Mouse (Mus musculus): Measurements from ENCODE around the gene Slc22a17. TPM values are rescaled to one million over a fixed set of nuclear protein-coding genes. Genes with fewer than 3 reads are reported as not detected.

Gene Slc22a17
- polyA plus RNA-seq, 1 experiment from 2014 or later, result 32.2 TPM

- H3K4me2 ChIP-seq (ENCODE audit: low read depth, low read length), result peak overlapping the region; percentile 72
- peak overlapping the region; percentile 94 for H3K27ac ChIP-seq (ENCODE audit: low read length)
- peaks cover 12% of the 10 kb centered on the region; the same call in 1 of the 2 replicates for H3K4me1 ChIP-seq (ENCODE audit: control insufficient read depth, insufficient read depth, low read length)
- peaks cover 17% of the 10 kb centered on the region for H3K36me3 ChIP-seq (ENCODE audit: control insufficient read depth, insufficient read depth, low read length)
- peak overlapping the region; percentile 89 for H3K4me3 ChIP-seq (replicated peaks; ENCODE audit: low read length)
- peak; percentile 59 for ATAC-seq (ENCODE audit: insufficient read depth, low FRiP score)
- WGBS, result under 1% methylated on average over 54 of the region's 54 CpGs
- no peaks in the 10 kb centered on the region for H3K27me3 ChIP-seq (ENCODE audit: control insufficient read depth, insufficient read depth, low read length)
- peak overlapping the region; percentile 100 for H3K9ac ChIP-seq (ENCODE audit: low read length)
- no peaks in the 10 kb centered on the region for H3K9me3 ChIP-seq (replicated peaks; ENCODE audit: control insufficient read depth, low read length)
Observed at GRCm38 (mm10) chr14:54894296-54895151, 18.4 kb downstream of the Slc22a17 start.

DNA sequence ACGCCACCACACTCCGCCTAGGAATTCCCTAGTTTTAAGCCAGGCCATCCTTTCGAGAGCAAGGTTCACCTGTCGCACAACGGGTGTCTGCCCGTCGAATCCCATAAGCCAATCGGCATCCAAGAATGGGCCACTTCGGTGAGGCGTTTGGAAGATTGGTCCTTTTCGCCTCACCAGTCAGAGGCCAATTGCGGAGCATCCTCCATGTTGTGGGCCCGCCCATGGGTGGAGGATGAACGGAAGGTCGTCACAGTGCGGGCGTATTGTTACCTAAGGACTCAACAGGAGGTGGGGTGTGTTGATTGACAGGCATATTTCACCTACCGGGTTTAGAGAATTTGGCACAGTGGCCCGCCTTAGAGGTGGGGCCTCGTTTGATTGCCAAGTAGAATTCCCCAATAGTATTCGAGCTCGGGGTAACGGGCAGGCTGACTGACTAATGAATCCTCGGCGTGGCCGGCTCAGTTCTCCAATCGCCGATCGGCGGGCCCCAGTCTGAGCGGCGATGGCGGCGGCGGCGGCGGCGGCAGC is 19.2 kb downstream of the Slc22a17 start:
- H3K4me2 ChIP-seq (ENCODE audit: low read depth, low read length), result peak overlapping the region; percentile 53
- under 1% methylated on average over 38 of the region's 38 CpGs for WGBS
- H3K36me3 ChIP-seq (ENCODE audit: control insufficient read depth, insufficient read depth, low read length), result peaks cover 17% of the 10 kb centered on the region
- H3K27me3 ChIP-seq (ENCODE audit: control insufficient read depth, insufficient read depth, low read length), result no peaks in the 10 kb centered on the region
- peak overlapping the region; percentile 94 for H3K27ac ChIP-seq (ENCODE audit: low read length)
- peaks cover 12% of the 10 kb centered on the region; the same call in 1 of the 2 replicates for H3K4me1 ChIP-seq (ENCODE audit: control insufficient read depth, insufficient read depth, low read length)
- peak overlapping the region; percentile 100 for H3K9ac ChIP-seq (ENCODE audit: low read length)
- peak; percentile 99 for ATAC-seq (ENCODE audit: insufficient read depth, low FRiP score)
- H3K4me3 ChIP-seq (replicated peaks; ENCODE audit: low read length), result peak overlapping the region; percentile 89
- H3K9me3 ChIP-seq (replicated peaks; ENCODE audit: control insufficient read depth, low read length), result no peaks in the 10 kb centered on the region

DNA sequence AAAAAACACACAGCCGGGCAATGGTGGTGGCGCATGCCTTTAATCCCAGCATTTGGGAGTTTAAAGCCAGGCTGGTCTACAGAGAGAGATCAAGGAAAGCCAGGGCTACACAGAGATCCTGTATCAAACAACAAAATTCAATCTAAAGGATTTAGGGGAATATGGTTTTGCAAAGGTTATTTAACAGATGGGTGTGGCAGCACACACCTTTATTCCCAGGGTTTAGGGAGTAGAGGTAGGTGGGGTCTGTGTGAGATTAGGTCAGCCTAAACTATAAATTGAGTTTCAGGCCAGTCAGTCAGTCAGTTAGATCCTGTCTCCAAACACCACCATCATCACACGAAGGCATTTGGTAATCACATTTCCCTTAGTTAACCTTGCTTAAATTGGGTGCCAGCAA is 20.7 kb downstream of the Slc22a17 start, which contains the start of gene Pabpn1:
Gene Pabpn1, plus strand, starts transcription at position 301 of the 400 bp plus-strand sequence.
- Histone ChIP-seq H3K27ac (ENCODE audit: low read length) (peak within 1 kb of the TSS; percentile 81), H3K9me3 (replicated peaks; ENCODE audit: control insufficient read depth, low read length) (no peaks in the 10 kb centered on the region), H3K4me1 (ENCODE audit: control insufficient read depth, insufficient read depth, low read length) (peaks cover 13% of the 10 kb centered on the region), H3K9ac (ENCODE audit: low read length) (peak within 1 kb of the TSS; percentile 62; the same call in 1 of the 2 replicates), H3K4me2 (ENCODE audit: low read depth, low read length) (peak within 1 kb of the TSS; percentile 53), H3K36me3 (ENCODE audit: control insufficient read depth, insufficient read depth, low read length) (peaks cover 13% of the 10 kb centered on the region), H3K27me3 (ENCODE audit: control insufficient read depth, insufficient read depth, low read length) (no peaks in the 10 kb centered on the region), H3K4me3 (replicated peaks; ENCODE audit: low read length) (peak within 1 kb of the TSS; percentile 53)
- WGBS, result 93% methylated on average over 3 of the region's 3 CpGs
- no peak for ATAC-seq (ENCODE audit: insufficient read depth, low FRiP score)

DNA sequence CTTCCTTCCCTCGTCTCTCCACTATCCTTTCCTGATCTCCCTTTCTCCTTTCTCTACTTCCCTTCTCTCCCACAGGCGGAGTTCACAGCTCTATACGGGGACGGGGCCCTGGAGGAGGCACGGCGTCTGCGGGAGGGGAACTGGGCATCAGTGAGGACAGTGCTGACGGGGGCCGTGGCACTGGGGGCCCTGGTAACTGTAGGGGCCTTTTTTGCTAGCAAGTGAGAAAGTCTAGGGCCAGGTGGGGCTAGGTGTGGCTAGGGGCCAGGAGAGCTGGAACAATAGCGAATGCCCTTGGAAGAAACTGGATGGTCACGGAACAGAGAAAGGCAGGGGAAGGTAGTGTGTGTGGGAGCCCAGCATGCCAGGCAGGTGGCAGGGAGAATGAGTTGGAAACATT is 27.6 kb downstream of the Slc22a17 start:
- Histone ChIP-seq H3K9me3 (replicated peaks; ENCODE audit: control insufficient read depth, low read length) (no peaks in the 10 kb centered on the region), H3K27me3 (ENCODE audit: control insufficient read depth, insufficient read depth, low read length) (no peaks in the 10 kb centered on the region), H3K4me1 (ENCODE audit: control insufficient read depth, insufficient read depth, low read length) (peaks cover 25% of the 10 kb centered on the region), H3K4me3 (replicated peaks; ENCODE audit: low read length) (no peak overlapping the region; the same call in 1 of the 2 replicates), H3K36me3 (ENCODE audit: control insufficient read depth, insufficient read depth, low read length) (peaks cover 7% of the 10 kb centered on the region; the same call in 1 of the 2 replicates), H3K4me2 (ENCODE audit: low read depth, low read length) (peak overlapping the region; percentile 74; the same call in 1 of the 2 replicates), H3K27ac (ENCODE audit: low read length) (no peak overlapping the region), H3K9ac (ENCODE audit: low read length) (peak overlapping the region; percentile 46; the same call in 1 of the 2 replicates)
- ATAC-seq (ENCODE audit: insufficient read depth, low FRiP score), result no peak
- 74% methylated on average over 11 of the region's 11 CpGs for WGBS

GRCm38 (mm10) chr14:54884022-54884712 is 28.8 kb downstream of the Slc22a17 start:
- peak; percentile 19; the same call in 1 of the 2 replicates for ATAC-seq (ENCODE audit: insufficient read depth, low FRiP score)
- H3K36me3 ChIP-seq (ENCODE audit: control insufficient read depth, insufficient read depth, low read length), result peaks cover 7% of the 10 kb centered on the region; the same call in 1 of the 2 replicates
- H3K9me3 ChIP-seq (replicated peaks; ENCODE audit: control insufficient read depth, low read length), result no peaks in the 10 kb centered on the region

DNA sequence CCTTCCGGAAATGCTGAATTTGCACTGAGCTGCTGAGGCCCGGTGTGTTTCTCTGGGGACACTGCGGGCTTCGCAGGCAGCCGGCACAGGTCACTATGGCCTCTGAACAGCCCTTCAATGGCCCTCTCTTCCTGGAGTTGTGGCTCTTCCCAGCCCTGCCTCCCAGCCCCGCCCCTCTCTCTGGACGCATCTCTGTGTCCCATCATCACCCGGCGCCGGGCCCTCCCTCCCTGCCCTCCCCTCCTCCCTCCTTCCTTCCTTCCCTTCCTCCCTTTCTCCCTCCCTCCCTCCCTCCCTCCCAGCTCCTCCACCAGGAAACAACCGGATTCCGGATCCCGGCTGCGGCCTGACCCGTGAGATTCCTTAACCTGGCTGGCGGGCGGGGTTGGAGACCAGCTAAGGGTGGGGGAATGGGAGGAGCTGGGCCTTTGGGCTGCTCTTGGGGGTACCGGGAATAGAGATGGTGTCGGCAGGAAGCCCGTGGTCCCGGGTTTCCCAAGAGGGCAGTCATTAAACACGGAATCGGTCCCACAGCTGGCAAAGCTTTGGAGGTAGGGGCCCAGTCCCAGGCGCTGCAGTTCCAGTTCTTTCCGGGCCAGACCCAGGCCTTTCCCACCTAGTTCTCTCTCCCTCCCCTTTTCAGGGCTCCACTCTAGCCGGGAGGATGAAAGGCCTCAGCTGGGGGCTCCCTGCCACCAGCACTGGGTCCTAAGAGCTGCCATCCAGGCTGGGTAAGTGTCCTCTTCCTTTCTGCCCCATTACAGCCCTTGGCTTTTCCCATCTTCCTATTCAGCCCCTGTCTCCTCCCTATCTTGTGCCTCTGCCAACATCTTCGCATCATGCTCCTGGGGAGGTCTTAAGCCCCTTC is 29.5 kb downstream of the Slc22a17 start, which contains the start of the genes Bcl2l2 and Gm20521:
Gene Bcl2l2, plus strand, starts transcription at position 224 of the 868 bp plus-strand sequence.
Gene Gm20521, plus strand, starts transcription at position 288 of the 868 bp plus-strand sequence.
- H3K4me2 ChIP-seq (ENCODE audit: low read depth, low read length), result peak within 1 kb of the TSS; percentile 74
- peak within 1 kb of the TSS; percentile 70 for H3K4me3 ChIP-seq (replicated peaks; ENCODE audit: low read length)
- WGBS, result 1% methylated on average over 27 of the region's 27 CpGs
- H3K9me3 ChIP-seq (replicated peaks; ENCODE audit: control insufficient read depth, low read length), result no peaks in the 10 kb centered on the region
- peak; percentile 90 for ATAC-seq (ENCODE audit: insufficient read depth, low FRiP score)
- peaks cover 25% of the 10 kb centered on the region for H3K4me1 ChIP-seq (ENCODE audit: control insufficient read depth, insufficient read depth, low read length)
- H3K9ac ChIP-seq (ENCODE audit: low read length), result peak within 1 kb of the TSS; percentile 90
- H3K27me3 ChIP-seq (ENCODE audit: control insufficient read depth, insufficient read depth, low read length), result no peaks in the 10 kb centered on the region
- H3K27ac ChIP-seq (ENCODE audit: low read length), result peak within 1 kb of the TSS; percentile 97
- peaks cover 7% of the 10 kb centered on the region; the same call in 1 of the 2 replicates for H3K36me3 ChIP-seq (ENCODE audit: control insufficient read depth, insufficient read depth, low read length)

More at GRCm38 (mm10) chr14:54884022-54884712, 28.8 kb downstream of the Slc22a17 start:
- Histone ChIP-seq H3K27ac (ENCODE audit: low read length) (peak overlapping the region; percentile 97), H3K4me2 (ENCODE audit: low read depth, low read length) (peak overlapping the region; percentile 74), H3K27me3 (ENCODE audit: control insufficient read depth, insufficient read depth, low read length) (no peaks in the 10 kb centered on the region), H3K9ac (ENCODE audit: low read length) (peak overlapping the region; percentile 90), H3K4me1 (ENCODE audit: control insufficient read depth, insufficient read depth, low read length) (peaks cover 25% of the 10 kb centered on the region), H3K4me3 (replicated peaks; ENCODE audit: low read length) (peak overlapping the region; percentile 70)
- WGBS, result 18% methylated on average over 21 of the region's 21 CpGs

DNA sequence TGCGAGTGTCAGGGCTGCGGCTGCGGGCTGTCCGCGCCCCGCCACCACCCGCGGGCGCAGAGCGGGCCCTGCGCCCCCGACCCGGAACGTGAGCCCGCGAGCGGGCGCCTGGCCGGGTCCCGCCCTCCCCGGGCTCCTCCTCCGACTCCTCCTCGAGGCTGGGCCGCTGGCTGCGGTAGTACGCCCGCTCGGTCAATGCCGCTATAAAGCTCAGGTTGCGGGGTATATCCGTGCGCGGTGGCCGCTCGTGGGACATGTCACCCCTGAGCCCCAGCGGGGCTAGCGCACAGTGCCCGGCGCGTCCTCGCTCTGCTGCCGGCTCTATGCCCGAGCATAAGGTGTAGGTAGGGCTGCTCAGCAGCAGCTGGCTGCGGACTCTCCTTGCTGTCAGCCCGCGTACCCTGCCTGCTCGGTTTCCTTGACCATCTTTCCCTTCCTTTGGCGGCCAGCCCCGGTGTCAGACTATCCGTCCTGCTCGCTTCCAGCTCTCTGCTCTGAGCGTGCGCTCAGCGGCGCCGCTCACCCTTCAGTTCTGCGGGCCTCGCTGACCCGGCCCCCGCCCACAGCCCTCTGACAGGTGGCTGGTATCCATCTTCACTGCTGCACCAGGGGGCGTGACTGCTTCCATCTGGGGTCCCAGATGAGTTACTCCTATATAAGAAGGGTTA is 35.8 kb downstream of the Slc22a17 start, which contains the start of gene Ppp1r3e:
Gene Ppp1r3e, minus strand, starts transcription at position 503 of the 668 bp plus-strand sequence.
- Histone ChIP-seq H3K4me1 (ENCODE audit: control insufficient read depth, insufficient read depth, low read length) (peaks cover 6% of the 10 kb centered on the region), H3K27me3 (ENCODE audit: control insufficient read depth, insufficient read depth, low read length) (no peaks in the 10 kb centered on the region), H3K9me3 (replicated peaks; ENCODE audit: control insufficient read depth, low read length) (no peaks in the 10 kb centered on the region), H3K36me3 (ENCODE audit: control insufficient read depth, insufficient read depth, low read length) (no peaks in the 10 kb centered on the region), H3K9ac (ENCODE audit: low read length) (peak within 1 kb of the TSS; percentile 88), H3K27ac (ENCODE audit: low read length) (peak within 1 kb of the TSS; percentile 75), H3K4me3 (replicated peaks; ENCODE audit: low read length) (peak within 1 kb of the TSS; percentile 76), H3K4me2 (ENCODE audit: low read depth, low read length) (peak within 1 kb of the TSS; percentile 99)
- WGBS, result under 1% methylated on average over 61 of the region's 61 CpGs
- peak; percentile 85 for ATAC-seq (ENCODE audit: insufficient read depth, low FRiP score)
